Mouse (Mus musculus): ENCODE measurements around the gene Coro1b. TPM values are rescaled to one million over a fixed set of nuclear protein-coding genes. Genes with fewer than 3 reads are reported as not detected.
"Not testable (repeated sequence)": the region's sequence is repeated elsewhere in the genome, so short reads cannot be mapped to it uniquely, and the experiment has no call there.

Gene Coro1b
- polyA plus RNA-seq, 1 experiment from 2014 or later, result 128 TPM

GRCm38 (mm10) chr19:4135229-4135962, 13.0 kb upstream of the Coro1b start:
- H3K9me3 ChIP-seq; H3K9ac ChIP-seq; ATAC-seq (ENCODE audit: low FRiP score, low read depth); H3K4me3 ChIP-seq; H3K4me2 ChIP-seq (replicated peaks); H3K27ac ChIP-seq; H3K27me3 ChIP-seq (replicated peaks); H3K4me1 ChIP-seq: not testable (repeated sequence)
- 84% methylated on average over 6 of the region's 6 CpGs for WGBS
- H3K36me3 ChIP-seq, result peaks cover 28% of the 10 kb centered on the region

- ATAC-seq (ENCODE audit: low FRiP score, low read depth); H3K4me3 ChIP-seq; H3K9ac ChIP-seq; H3K9me3 ChIP-seq; H3K4me2 ChIP-seq (replicated peaks); H3K4me1 ChIP-seq; H3K27ac ChIP-seq; H3K27me3 ChIP-seq (replicated peaks): not testable (repeated sequence)
- peaks cover 24% of the 10 kb centered on the region for H3K36me3 ChIP-seq
- 30% methylated on average over 8 of the region's 8 CpGs for WGBS
Measured at GRCm38 (mm10) chr19:4135963-4136345, 12.5 kb upstream of the Coro1b start.

- WGBS, result 81% methylated on average over 5 of the region's 5 CpGs
- ATAC-seq (ENCODE audit: low FRiP score, low read depth), result no peak
Measured at GRCm38 (mm10) chr19:4136463-4136862, 12.0 kb upstream of the Coro1b start.

GRCm38 (mm10) chr19:4137913-4138312, 10.5 kb upstream of the Coro1b start:
- Histone ChIP-seq H3K4me1 (no peaks in the 10 kb centered on the region), H3K9me3 (no peaks in the 10 kb centered on the region), H3K4me3 (no peak overlapping the region), H3K27ac (no peak overlapping the region), H3K27me3 (replicated peaks) (no peaks in the 10 kb centered on the region), H3K9ac (no peak overlapping the region), H3K4me2 (replicated peaks) (no peak overlapping the region), H3K36me3 (peaks cover 4% of the 10 kb centered on the region)
- WGBS, result 74% methylated on average over 5 of the region's 5 CpGs
- no peak for ATAC-seq (ENCODE audit: low FRiP score, low read depth)

More at GRCm38 (mm10) chr19:4136463-4136862, 12.0 kb upstream of the Coro1b start:
- Histone ChIP-seq H3K4me3 (no peak overlapping the region), H3K4me2 (replicated peaks) (no peak overlapping the region), H3K27me3 (replicated peaks) (no peaks in the 10 kb centered on the region), H3K27ac (no peak overlapping the region), H3K9ac (no peak overlapping the region), H3K9me3 (no peaks in the 10 kb centered on the region), H3K4me1 (no peaks in the 10 kb centered on the region), H3K36me3 (peaks cover 19% of the 10 kb centered on the region)

- no peak for ATAC-seq (ENCODE audit: low FRiP score, low read depth)
- WGBS, result 79% methylated on average over 2 of the region's 2 CpGs
- H3K9me3 ChIP-seq, result no peaks in the 10 kb centered on the region
- no peaks in the 10 kb centered on the region for H3K36me3 ChIP-seq
- H3K4me2 ChIP-seq (replicated peaks), result no peak within 1 kb of the TSS
- H3K9ac ChIP-seq, result no peak within 1 kb of the TSS
- no peaks in the 10 kb centered on the region for H3K4me1 ChIP-seq
- no peak within 1 kb of the TSS for H3K4me3 ChIP-seq
- H3K27ac ChIP-seq, result no peak within 1 kb of the TSS
- H3K27me3 ChIP-seq (replicated peaks), result no peaks in the 10 kb centered on the region
Measured at GRCm38 (mm10) chr19:4139446-4139845, 9.0 kb upstream of the Coro1b start, which contains the start of gene Gpr152. Gene Gpr152 (plus strand): TSS chr19:4139787.

GRCm38 (mm10) chr19:4140147-4140546, 8.3 kb upstream of the Coro1b start:
- no peak overlapping the region for H3K9ac ChIP-seq
- no peak overlapping the region for H3K4me2 ChIP-seq (replicated peaks)
- no peak overlapping the region for H3K4me3 ChIP-seq
- H3K4me1 ChIP-seq, result no peaks in the 10 kb centered on the region
- no peaks in the 10 kb centered on the region for H3K9me3 ChIP-seq
- ATAC-seq (ENCODE audit: low FRiP score, low read depth), result no peak
- H3K36me3 ChIP-seq, result no peaks in the 10 kb centered on the region
- no peak overlapping the region for H3K27ac ChIP-seq
- H3K27me3 ChIP-seq (replicated peaks), result no peaks in the 10 kb centered on the region
- WGBS, result 82% methylated on average over 6 of the region's 6 CpGs

- no peak for ATAC-seq (ENCODE audit: low FRiP score, low read depth)
- H3K36me3 ChIP-seq, result no peaks in the 10 kb centered on the region
- H3K9ac ChIP-seq, result no peak overlapping the region
- no peak overlapping the region for H3K4me2 ChIP-seq (replicated peaks)
- H3K9me3 ChIP-seq, result no peaks in the 10 kb centered on the region
- H3K4me3 ChIP-seq, result no peak overlapping the region
- 0 out of 2 replicates have a peak, but pooled peaks cover under 1% of the 10 kb centered on the region for H3K4me1 ChIP-seq
- whole genome bisulfite sequencing, result 89% methylated on average over 18 of the region's 18 CpGs
- H3K27me3 ChIP-seq (replicated peaks), result no peaks in the 10 kb centered on the region
- no peak overlapping the region for H3K27ac ChIP-seq
Measured at GRCm38 (mm10) chr19:4142416-4143173, 5.8 kb upstream of the Coro1b start.

GRCm38 (mm10) chr19:4143759-4144268, 4.6 kb upstream of the Coro1b start, which contains the start of gene Cabp4:
Gene Cabp4 (minus strand): TSS chr19:4144033.
- Histone ChIP-seq H3K36me3 (no peaks in the 10 kb centered on the region), H3K9me3 (no peaks in the 10 kb centered on the region), H3K4me1 (peaks cover 7% of the 10 kb centered on the region; the same call in 1 of the 2 replicates), H3K4me2 (replicated peaks) (no peak within 1 kb of the TSS), H3K27ac (no peak within 1 kb of the TSS), H3K4me3 (no peak within 1 kb of the TSS), H3K9ac (no peak within 1 kb of the TSS), H3K27me3 (replicated peaks) (no peaks in the 10 kb centered on the region)
- no peak for ATAC-seq (ENCODE audit: low FRiP score, low read depth)
- WGBS, result 87% methylated on average over 7 of the region's 7 CpGs

GRCm38 (mm10) chr19:4144550-4145498, 3.6 kb upstream of the Coro1b start:
- Histone ChIP-seq H3K9me3 (no peaks in the 10 kb centered on the region), H3K36me3 (no peaks in the 10 kb centered on the region), H3K4me2 (replicated peaks) (no peak overlapping the region), H3K27ac (no peak overlapping the region), H3K4me1 (peaks cover 17% of the 10 kb centered on the region), H3K27me3 (replicated peaks) (no peaks in the 10 kb centered on the region), H3K9ac (no peak overlapping the region), H3K4me3 (no peak overlapping the region)
- no peak for ATAC-seq (ENCODE audit: low FRiP score, low read depth)
- whole genome bisulfite sequencing, result 83% methylated on average over 16 of the region's 16 CpGs

- Histone ChIP-seq H3K4me1 (peaks cover 17% of the 10 kb centered on the region), H3K27me3 (replicated peaks) (no peaks in the 10 kb centered on the region), H3K9me3 (no peaks in the 10 kb centered on the region), H3K4me3 (no peak overlapping the region), H3K36me3 (peaks cover 11% of the 10 kb centered on the region), H3K4me2 (replicated peaks) (no peak overlapping the region), H3K27ac (no peak overlapping the region), H3K9ac (no peak overlapping the region)
- WGBS, result 89% methylated on average over 5 of the region's 5 CpGs
- ATAC-seq (ENCODE audit: low FRiP score, low read depth), result no peak
Measured at GRCm38 (mm10) chr19:4145936-4146335, 2.5 kb upstream of the Coro1b start.

GRCm38 (mm10) chr19:4146366-4147021, 1.9 kb upstream of the Coro1b start:
- Histone ChIP-seq H3K36me3 (peaks cover 16% of the 10 kb centered on the region), H3K9ac (no peak overlapping the region), H3K4me1 (peaks cover 17% of the 10 kb centered on the region), H3K9me3 (no peaks in the 10 kb centered on the region), H3K4me2 (replicated peaks) (no peak overlapping the region), H3K4me3 (no peak overlapping the region), H3K27me3 (replicated peaks) (no peaks in the 10 kb centered on the region), H3K27ac (no peak overlapping the region)
- 65% methylated on average over 12 of the region's 12 CpGs for WGBS
- no peak for ATAC-seq (ENCODE audit: low FRiP score, low read depth)
